Comparison of ENCODE assay signal across 13 mouse cellular contexts in genomic region chr2:58052821-58053581, GRCm38 (mm10). TPM values are rescaled to one million over a fixed set of nuclear protein-coding genes. Genes with fewer than 3 reads are reported as not detected.
DNase-seq lines count a peak whose midpoint lies in the region; ATAC-seq lines count a peak whose summit lies in the region.
"Had no signal": no experiment of that assay in that cellular context is flagged by ENCODE, and none has a peak within 500 bp of the region (broad histone marks: within the 10 kb centered on the region; RNA-seq: fewer than 3 reads in every experiment).

Ermn (minus strand) TSS chr2:58052864.

- DNase-seq in layer of hippocampus, adult 18-20 months (ENCODE audit: low spot score in 2 of 2), result peak in 1 of 2 experiments; percentile 55
- DNase-seq in layer of hippocampus, postnatal 14 days (ENCODE audit: low spot score in 2 of 2), result no peak
- peak; percentile 66 for DNase-seq in forebrain, embryonic 11.5 days (ENCODE audit: low spot score)
- peak; percentile 75 for DNase-seq in layer of hippocampus, adult 9-11 months
- DNase-seq in gastrocnemius, postnatal 14 days, result no peak
- DNase-seq in liver, embryonic 11.5 days (ENCODE audit: low spot score), result no peak
- DNase-seq: cerebellum, postnatal 25 days; gastrocnemius, postnatal 10 days; thymus, postnatal 14 days had no signal

- no peak within 1 kb of the TSS for H3K9ac ChIP-seq in forebrain, embryonic 11.5 days (ENCODE audit: low read length)
- no peak within 1 kb of the TSS for H3K9ac ChIP-seq in neural tube, embryonic 13.5 days
- no peak within 1 kb of the TSS for H3K9ac ChIP-seq in liver, embryonic 11.5 days (ENCODE audit: low read depth, low read length)
- H3K9ac ChIP-seq: limb, embryonic 15.5 days had no signal

- H3K36me3 ChIP-seq in forebrain, embryonic 11.5 days (ENCODE audit: control insufficient read depth, insufficient read depth, low read length), result no peaks in the 10 kb centered on the region
- no peaks in the 10 kb centered on the region for H3K36me3 ChIP-seq in neural tube, embryonic 13.5 days
- H3K36me3 ChIP-seq in liver, embryonic 11.5 days (ENCODE audit: control insufficient read depth, insufficient read depth, low read length), result no peaks in the 10 kb centered on the region
- H3K36me3 ChIP-seq: limb, embryonic 15.5 days had no signal

- H3K27ac ChIP-seq in forebrain, embryonic 11.5 days (ENCODE audit: low read depth, low read length), result no peak within 1 kb of the TSS
- H3K27ac ChIP-seq in neural tube, embryonic 13.5 days (replicated peaks), result no peak within 1 kb of the TSS
- H3K27ac ChIP-seq in liver, embryonic 11.5 days (ENCODE audit: low read depth, low read length), result no peak within 1 kb of the TSS
- H3K27ac ChIP-seq: limb, embryonic 15.5 days had no signal

- 0 out of 2 replicates have a peak within 1 kb of the TSS, but pooled peaks have one; percentile 4 for H3K4me3 ChIP-seq in forebrain, embryonic 11.5 days (ENCODE audit: low read depth, low read length)
- no peak within 1 kb of the TSS for H3K4me3 ChIP-seq in neural tube, embryonic 13.5 days
- no peak within 1 kb of the TSS for H3K4me3 ChIP-seq in liver, embryonic 11.5 days (ENCODE audit: low read depth, low read length)
- H3K4me3 ChIP-seq: limb, embryonic 15.5 days had no signal

- no peaks in the 10 kb centered on the region for H3K27me3 ChIP-seq in forebrain, embryonic 11.5 days (ENCODE audit: control insufficient read depth, insufficient read depth, low read length)
- H3K27me3 ChIP-seq in neural tube, embryonic 13.5 days, result no peaks in the 10 kb centered on the region
- no peaks in the 10 kb centered on the region for H3K27me3 ChIP-seq in liver, embryonic 11.5 days (replicated peaks; ENCODE audit: control insufficient read depth, insufficient read depth, low read length)
- H3K27me3 ChIP-seq: limb, embryonic 15.5 days had no signal

- ATAC-seq in forebrain, embryonic 11.5 days (replicated peaks; ENCODE audit: low FRiP score), result peak; percentile 73
- ATAC-seq in neural tube, embryonic 13.5 days (ENCODE audit: low read depth), result peak; percentile 50
- no peak for ATAC-seq in CD4-positive, CD25-positive, alpha-beta regulatory T cell, adult 4 months
- no peak for ATAC-seq in liver, embryonic 11.5 days (replicated peaks; ENCODE audit: low FRiP score)

- WGBS in forebrain, embryonic 11.5 days, result 2% methylated on average over 7 of the region's 7 CpGs
- WGBS in neural tube, embryonic 13.5 days, result 11% methylated on average over 7 of the region's 7 CpGs
- WGBS in liver, embryonic 11.5 days, result 59% methylated on average over 7 of the region's 7 CpGs

- intact Hi-C loops in gastrocnemius, postnatal 14 days (cut with DNase I; ENCODE audit: low total_unique reads), result loop anchor here (10.0 kb wide), 1 partner anchor 612 kb away; no protein-coding TSS in a partner anchor

- peaks cover 5% of the 10 kb centered on the region; the same call in 1 of the 2 replicates for H3K4me1 ChIP-seq in forebrain, embryonic 11.5 days (replicated peaks; ENCODE audit: control insufficient read depth, insufficient read depth, low read length)
- peaks cover 10% of the 10 kb centered on the region for H3K4me1 ChIP-seq in neural tube, embryonic 13.5 days (replicated peaks)
- no peaks in the 10 kb centered on the region for H3K4me1 ChIP-seq in liver, embryonic 11.5 days (replicated peaks; ENCODE audit: control insufficient read depth, insufficient read depth, low read length)
- H3K4me1 ChIP-seq: limb, embryonic 15.5 days had no signal

- peak within 1 kb of the TSS; percentile 31; the same call in 1 of the 2 replicates for H3K4me2 ChIP-seq in forebrain, embryonic 11.5 days (ENCODE audit: low read depth, low read length, severe bottlenecking)
- H3K4me2 ChIP-seq in neural tube, embryonic 13.5 days, result peak within 1 kb of the TSS; percentile 25; the same call in 1 of the 2 replicates
- no peak within 1 kb of the TSS for H3K4me2 ChIP-seq in liver, embryonic 11.5 days
- H3K4me2 ChIP-seq: limb, embryonic 15.5 days had no signal

- H3K9me3 ChIP-seq in forebrain, embryonic 11.5 days (ENCODE audit: control insufficient read depth, low read length), result no peaks in the 10 kb centered on the region
- no peaks in the 10 kb centered on the region for H3K9me3 ChIP-seq in neural tube, embryonic 13.5 days
- no peaks in the 10 kb centered on the region for H3K9me3 ChIP-seq in liver, embryonic 11.5 days (ENCODE audit: control insufficient read depth, low read length)
- H3K9me3 ChIP-seq: limb, embryonic 15.5 days had no signal

RNA-seq across cellular contexts. Expression of gene Ermn, which starts in this region (rescaled TPM):
- total RNA-seq in layer of hippocampus, adult 18-20 months (2021), result 10 to 100 TPM; 32.4 to 37.4 TPM
- total RNA-seq in layer of hippocampus, postnatal 14 days (2021), result 10 to 100 TPM in 1 of 2 experiments, 1 to 10 TPM in 1; 8.6 to 10.7 TPM
- polyA plus RNA-seq in forebrain, embryonic 11.5 days (2014; fragmentation: Nextera tagmentation; extraction: Ambion mirVana), result 2.4 and 2.9 TPM in 2 replicates
- 0.12 and 0.22 TPM in 2 replicates for polyA plus RNA-seq in neural tube, embryonic 13.5 days (2015; fragmentation: Nextera tagmentation; extraction: Ambion mirVana)
- under 1 TPM in 1 of 2 experiments, not detected in 1; 0.17 TPM for polyA plus RNA-seq in CD4-positive, CD25-positive, alpha-beta regulatory T cell, adult 4 months (2017; shearing (Covaris generic))
- total RNA-seq in gastrocnemius, postnatal 14 days (2021), result not detected
- not detected in 2 replicates for polyA plus RNA-seq in liver, embryonic 11.5 days (2014; fragmentation: Nextera tagmentation; extraction: Ambion mirVana)
- total RNA-seq: gastrocnemius, postnatal 10 days; hematopoietic stem cell, adult 5-6 weeks had no signal

Comparison
In these comparisons a context has a peak if more than half of its experiments do, and no peak if none do; other contexts are left out.
1. RNA of gene Ermn (total RNA-seq): 32.4 to 37.4 TPM in layer of hippocampus, adult 18-20 months and 8.6 to 10.7 TPM in layer of hippocampus, postnatal 14 days; not detected in gastrocnemius, postnatal 14 days; every median in the first group is over 4 times any median in the second.
2. DNase-seq: peak in forebrain, embryonic 11.5 days (single experiment) and layer of hippocampus, adult 9-11 months (single experiment); none in layer of hippocampus, postnatal 14 days (0 of 2), gastrocnemius, postnatal 14 days (single experiment) and liver, embryonic 11.5 days (single experiment).
3. Peak in ATAC-seq and H3K4me2 ChIP-seq in neural tube, embryonic 13.5 days; RNA of the gene not detected or under 1 TPM.